In genomic region chr8:71296188-71296621, GRCm38 (mm10) we compare ENCODE assay signal across 13 mouse cellular contexts. TPM values are rescaled to one million over a fixed set of nuclear protein-coding genes. Genes with fewer than 3 reads are reported as not detected.
DNase-seq lines count a peak whose midpoint lies in the region; ATAC-seq lines count a peak whose summit lies in the region.
"Had no signal": no experiment of that assay in that cellular context is flagged by ENCODE, and none has a peak within 500 bp of the region (broad histone marks: within the 10 kb centered on the region; RNA-seq: fewer than 3 reads in every experiment).

No protein-coding gene starts in this region.

- 59% methylated on average over 2 of the region's 2 CpGs for WGBS in liver, embryonic 12.5 days (ENCODE audit: insufficient replicate concordance)
- WGBS in liver, embryonic 11.5 days = 65% methylated on average over 2 of the region's 2 CpGs
- WGBS in hindbrain, embryonic 10.5 days = 95% methylated on average over 2 of the region's 2 CpGs

- H3K4me3 ChIP-seq in liver, embryonic 12.5 days = no peak overlapping the region
- no peak overlapping the region for H3K4me3 ChIP-seq in liver, embryonic 11.5 days (ENCODE audit: low read depth, low read length)
- H3K4me3 ChIP-seq in megakaryocyte, embryonic 14.5 days (replicated peaks) = peak overlapping the region; percentile 69
- no peak overlapping the region for H3K4me3 ChIP-seq in hindbrain, embryonic 10.5 days
- H3K4me3 ChIP-seq: embryonic facial prominence, embryonic 13.5 days; intestine, embryonic 15.5 days; limb, embryonic 15.5 days had no signal

- H3K4me2 ChIP-seq in liver, embryonic 12.5 days = no peak overlapping the region
- H3K4me2 ChIP-seq in liver, embryonic 11.5 days = no peak overlapping the region
- H3K4me2 ChIP-seq: embryonic facial prominence, embryonic 13.5 days; intestine, embryonic 15.5 days; limb, embryonic 15.5 days had no signal

- no peak overlapping the region for H3K27ac ChIP-seq in liver, embryonic 12.5 days
- H3K27ac ChIP-seq in liver, embryonic 11.5 days (ENCODE audit: low read depth, low read length) = no peak overlapping the region
- H3K27ac ChIP-seq in hindbrain, embryonic 10.5 days = no peak overlapping the region
- H3K27ac ChIP-seq: embryonic facial prominence, embryonic 13.5 days; intestine, embryonic 15.5 days; limb, embryonic 15.5 days had no signal

- no peaks in the 10 kb centered on the region for H3K9me3 ChIP-seq in liver, embryonic 12.5 days (replicated peaks)
- no peaks in the 10 kb centered on the region for H3K9me3 ChIP-seq in liver, embryonic 11.5 days (ENCODE audit: control insufficient read depth, low read length)
- H3K9me3 ChIP-seq in megakaryocyte, embryonic 14.5 days = no peaks in the 10 kb centered on the region
- H3K9me3 ChIP-seq in hindbrain, embryonic 10.5 days = no peaks in the 10 kb centered on the region
- H3K9me3 ChIP-seq: embryonic facial prominence, embryonic 13.5 days; intestine, embryonic 15.5 days; limb, embryonic 15.5 days had no signal

- ATAC-seq in liver, embryonic 12.5 days = 0 out of 2 replicates have a peak, but pooled peaks have one; percentile 27
- no peak for ATAC-seq in liver, embryonic 11.5 days (replicated peaks; ENCODE audit: low FRiP score)
- ATAC-seq in common myeloid progenitor, adult 5-6 weeks (replicated peaks; ENCODE audit: low read depth, poor library complexity, severe bottlenecking) = peak; percentile 65
- ATAC-seq in activated CD4-positive, CD25-positive, alpha-beta regulatory T cell, adult 4 months = no peak
- ATAC-seq: forebrain, postnatal 0 days; intestine, embryonic 15.5 days had no signal

- H3K36me3 ChIP-seq in liver, embryonic 12.5 days = peaks cover 63% of the 10 kb centered on the region
- peaks cover 2% of the 10 kb centered on the region for H3K36me3 ChIP-seq in liver, embryonic 11.5 days (ENCODE audit: control insufficient read depth, insufficient read depth, low read length)
- peaks cover 87% of the 10 kb centered on the region for H3K36me3 ChIP-seq in megakaryocyte, embryonic 14.5 days (replicated peaks; ENCODE audit: low read length)
- peaks cover 79% of the 10 kb centered on the region for H3K36me3 ChIP-seq in hindbrain, embryonic 10.5 days

- no peak for DNase-seq in liver, embryonic 11.5 days (ENCODE audit: low spot score)
- peak; percentile 25 for DNase-seq in yolk sac, embryonic 10.5 days (ENCODE audit: low spot score)
- no peak for DNase-seq in hindbrain, embryonic 10.5 days (ENCODE audit: low spot score)
- DNase-seq: adrenal gland, adult 2 months; cerebellum, adult 11 months; forebrain, postnatal 0 days had no signal

- peaks cover 8% of the 10 kb centered on the region; the same call in 1 of the 2 replicates for H3K4me1 ChIP-seq in liver, embryonic 12.5 days
- H3K4me1 ChIP-seq in liver, embryonic 11.5 days (replicated peaks; ENCODE audit: control insufficient read depth, insufficient read depth, low read length) = no peaks in the 10 kb centered on the region
- H3K4me1 ChIP-seq in megakaryocyte, embryonic 14.5 days = peaks cover 82% of the 10 kb centered on the region
- no peaks in the 10 kb centered on the region for H3K4me1 ChIP-seq in hindbrain, embryonic 10.5 days (replicated peaks)
- H3K4me1 ChIP-seq: embryonic facial prominence, embryonic 13.5 days; intestine, embryonic 15.5 days; limb, embryonic 15.5 days had no signal

- no peak overlapping the region for H3K9ac ChIP-seq in liver, embryonic 12.5 days
- no peak overlapping the region for H3K9ac ChIP-seq in liver, embryonic 11.5 days (ENCODE audit: low read depth, low read length)
- H3K9ac ChIP-seq: embryonic facial prominence, embryonic 13.5 days; forebrain, postnatal 0 days; intestine, embryonic 15.5 days; limb, embryonic 15.5 days had no signal

- no peaks in the 10 kb centered on the region for H3K27me3 ChIP-seq in liver, embryonic 12.5 days (replicated peaks)
- H3K27me3 ChIP-seq in liver, embryonic 11.5 days (replicated peaks; ENCODE audit: control insufficient read depth, insufficient read depth, low read length) = no peaks in the 10 kb centered on the region
- no peaks in the 10 kb centered on the region for H3K27me3 ChIP-seq in megakaryocyte, embryonic 14.5 days (replicated peaks)
- H3K27me3 ChIP-seq in hindbrain, embryonic 10.5 days (ENCODE audit: insufficient read depth, poor library complexity, severe bottlenecking) = no peaks in the 10 kb centered on the region
- H3K27me3 ChIP-seq: embryonic facial prominence, embryonic 13.5 days; intestine, embryonic 15.5 days; limb, embryonic 15.5 days had no signal

RNA-seq across cellular contexts. Expression of gene Haus8, which starts 23.5 kb away (rescaled TPM):
- 60.1 and 62.8 TPM in 2 replicates for polyA plus RNA-seq in liver, embryonic 12.5 days (2016; fragmentation: Nextera tagmentation; extraction: Ambion mirVana)
- polyA plus RNA-seq in liver, embryonic 11.5 days (2014; fragmentation: Nextera tagmentation; extraction: Ambion mirVana) = 73.3 and 77.0 TPM in 2 replicates
- 40.1 and 64.0 TPM in 2 replicates for total RNA-seq in common myeloid progenitor, adult 5-6 weeks (2017)
- polyA plus RNA-seq in megakaryocyte, embryonic 14.5 days (2012; ENCODE audit: insufficient read depth, low replicate concordance) = 9.3 and 14.0 TPM in 2 replicates
- 10 to 100 TPM; 27.3 to 35.0 TPM for polyA plus RNA-seq in activated CD4-positive, CD25-positive, alpha-beta regulatory T cell, adult 4 months (2017; shearing (Covaris generic))
- 59.1 and 61.9 TPM in 2 replicates for polyA plus RNA-seq in hindbrain, embryonic 10.5 days (2016; fragmentation: Nextera tagmentation; extraction: Ambion mirVana)

RNA-seq across cellular contexts. Expression of gene Myo9b, which starts 23.7 kb away (rescaled TPM):
- polyA plus RNA-seq in liver, embryonic 12.5 days (2016; fragmentation: Nextera tagmentation; extraction: Ambion mirVana) = 13.5 and 13.8 TPM in 2 replicates
- polyA plus RNA-seq in liver, embryonic 11.5 days (2014; fragmentation: Nextera tagmentation; extraction: Ambion mirVana) = 19.0 and 20.2 TPM in 2 replicates
- 32.7 and 33.5 TPM in 2 replicates for total RNA-seq in common myeloid progenitor, adult 5-6 weeks (2017)
- polyA plus RNA-seq in megakaryocyte, embryonic 14.5 days (2012; ENCODE audit: insufficient read depth, low replicate concordance) = 63.5 and 70.1 TPM in 2 replicates
- polyA plus RNA-seq in activated CD4-positive, CD25-positive, alpha-beta regulatory T cell, adult 4 months (2017; shearing (Covaris generic)) = 10 to 100 TPM; 18.3 to 18.5 TPM
- 24.1 and 25.4 TPM in 2 replicates for polyA plus RNA-seq in hindbrain, embryonic 10.5 days (2016; fragmentation: Nextera tagmentation; extraction: Ambion mirVana)

Comparison
In these comparisons a context has a peak if more than half of its experiments do, and no peak if none do; other contexts are left out.
1. ATAC-seq: peak in liver, embryonic 12.5 days (single experiment) and common myeloid progenitor, adult 5-6 weeks (single experiment); none in liver, embryonic 11.5 days (single experiment) and activated CD4-positive, CD25-positive, alpha-beta regulatory T cell, adult 4 months (single experiment).